Mouse (Mus musculus): ENCODE results near the gene Them4.

GRCm38 (mm10) chr3:94348146-94348545 is 38.3 kb downstream of the Them4 start:
- TF ChIP-seq POLR2A (IDR thresholded peaks at IDR 0.05; ENCODE audit: insufficient read depth, low read depth, low read length) = no peak
- no peak for TF ChIP-seq EP300 (IDR thresholded peaks at IDR 0.05; ENCODE audit: insufficient read depth, low read depth, low read length)
- no peak for TF ChIP-seq CTCF (IDR thresholded peaks at IDR 0.05)
